Mouse (Mus musculus): ENCODE measurements around the gene Sbno1.

GRCm38 (mm10) chr5:124364173-124364918, 61.5 kb downstream of the Sbno1 start:
- no peak for TF ChIP-seq USF1 (IDR thresholded peaks at IDR 0.05; ENCODE audit: low read depth, low read length)
- no peak for TF ChIP-seq EP300 (IDR thresholded peaks at IDR 0.05; ENCODE audit: low read depth in 1 of 2, low read length in 2 of 2)
- no peak for TF ChIP-seq ZC3H11A (IDR thresholded peaks at IDR 0.05; ENCODE audit: low read depth, low read length)
- TF ChIP-seq GATA1 (IDR thresholded peaks at IDR 0.05; ENCODE audit: low read depth, low read length): no peak
- TF ChIP-seq CHD2 (IDR thresholded peaks at IDR 0.05; ENCODE audit: low read length): no peak
- no peak for TF ChIP-seq ELF1 (IDR thresholded peaks at IDR 0.05; ENCODE audit: low read depth, low read length)
- no peak for TF ChIP-seq TCF12 (IDR thresholded peaks at IDR 0.05; ENCODE audit: low read depth, low read length)
- no peak for TF ChIP-seq CTCF (IDR thresholded peaks at IDR 0.05 in 2 of 3, conservative IDR thresholded peaks at IDR 0.05 in 1 of 3; ENCODE audit: control insufficient read depth in 1 of 3, insufficient read depth in 1 of 3, low read depth in 2 of 3, low read length in 3 of 3, poor library complexity in 1 of 3, severe bottlenecking in 1 of 3)
- TF ChIP-seq ZNF384 (IDR thresholded peaks at IDR 0.05; ENCODE audit: low read depth, low read length): no peak
- TF ChIP-seq TAL1 (IDR thresholded peaks at IDR 0.05; ENCODE audit: low read length): no peak
- no peak for TF ChIP-seq MYC (IDR thresholded peaks at IDR 0.05; ENCODE audit: low read depth, low read length)
- no peak for TF ChIP-seq POLR2AphosphoS2 (IDR thresholded peaks at IDR 0.05; ENCODE audit: low read length)
- TF ChIP-seq NELFE (IDR thresholded peaks at IDR 0.05; ENCODE audit: low read depth, low read length): no peak
- no peak for TF ChIP-seq POLR2A (IDR thresholded peaks at IDR 0.05; ENCODE audit: control insufficient read depth in 1 of 2, insufficient read depth in 1 of 2, low read depth in 1 of 2, low read length in 2 of 2, poor library complexity in 1 of 2)

Measured in MEL (cell line).